Mouse (Mus musculus) cerebellum, postnatal 36 days (tissue): ENCODE data around the gene Acsbg1.
"Not testable (repeated sequence)": the region's sequence is repeated elsewhere in the genome, so short reads cannot be mapped to it uniquely, and the experiment has no call there.

Experiments used
- DNase-seq, 2 experiments: peaks; one replicate each; pipeline ENCODE4 v3.0.0; 2021 to 2022; ENCODE audit warnings: mixed read lengths in 2 of 2

Acsbg1 gene

DNA sequence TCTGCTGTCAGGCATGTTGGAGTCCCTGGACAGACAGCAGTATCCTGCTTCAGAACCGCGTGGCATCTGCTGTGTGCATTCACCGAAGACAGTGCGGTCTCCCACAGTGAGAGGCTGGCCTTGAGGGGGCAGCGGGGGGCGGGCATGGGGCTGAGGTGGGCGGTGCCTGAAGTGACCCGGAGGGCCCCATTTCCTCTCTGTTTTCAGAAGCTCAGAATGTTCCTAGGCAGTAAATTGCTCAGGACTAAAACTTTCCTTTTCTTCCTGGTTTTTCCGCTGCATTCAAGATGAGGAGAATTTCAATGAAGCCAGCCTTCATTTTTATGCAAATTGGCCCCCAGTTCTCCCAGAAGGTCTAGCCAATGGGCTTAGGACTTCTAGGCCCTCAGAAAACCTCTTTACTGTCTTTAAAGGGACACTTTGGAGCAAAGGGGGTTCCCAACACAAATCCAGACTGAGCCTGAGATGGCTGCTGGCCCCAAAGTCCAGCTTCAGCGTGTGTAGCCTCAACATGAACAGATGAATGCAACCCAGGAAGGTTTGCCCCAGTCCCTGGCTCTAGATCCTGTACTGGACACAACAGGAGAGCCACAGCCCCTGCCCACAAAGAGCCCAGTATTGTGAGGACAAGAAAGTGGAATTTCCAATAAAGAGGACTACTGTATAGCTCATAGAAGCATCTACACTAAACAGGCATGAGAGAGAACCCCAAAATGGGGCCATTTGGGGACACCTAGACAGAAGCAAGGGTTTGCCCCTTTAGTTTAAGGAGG lies at the start of gene Acsbg1:
TSS of gene Acsbg1 (minus strand) at position 266 of the 773 bp plus-strand sequence.
- DNase-seq: peak in 1 of 2 experiments; percentile 15

DNA sequence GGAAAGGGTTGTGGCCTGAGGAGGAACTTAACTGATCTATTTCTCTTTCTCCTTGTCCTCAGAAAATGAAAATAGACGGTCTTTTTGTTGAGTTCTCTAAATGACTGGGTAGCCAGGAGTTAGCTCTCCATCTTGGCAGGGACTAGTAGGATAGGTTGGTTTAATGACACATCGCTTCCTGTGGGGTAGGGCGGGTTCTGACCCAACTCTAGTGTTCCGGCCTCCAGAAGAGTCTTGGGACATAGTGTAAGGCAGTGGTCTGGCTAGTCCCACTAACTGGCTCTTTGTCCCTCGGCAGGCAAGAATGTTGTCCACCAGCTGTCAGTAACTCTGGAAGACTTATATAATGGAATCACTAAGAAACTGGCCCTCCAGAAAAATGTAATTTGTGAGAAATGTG lies 46.4 kb upstream of the Acsbg1 start:
- no peak for DNase-seq

DNA sequence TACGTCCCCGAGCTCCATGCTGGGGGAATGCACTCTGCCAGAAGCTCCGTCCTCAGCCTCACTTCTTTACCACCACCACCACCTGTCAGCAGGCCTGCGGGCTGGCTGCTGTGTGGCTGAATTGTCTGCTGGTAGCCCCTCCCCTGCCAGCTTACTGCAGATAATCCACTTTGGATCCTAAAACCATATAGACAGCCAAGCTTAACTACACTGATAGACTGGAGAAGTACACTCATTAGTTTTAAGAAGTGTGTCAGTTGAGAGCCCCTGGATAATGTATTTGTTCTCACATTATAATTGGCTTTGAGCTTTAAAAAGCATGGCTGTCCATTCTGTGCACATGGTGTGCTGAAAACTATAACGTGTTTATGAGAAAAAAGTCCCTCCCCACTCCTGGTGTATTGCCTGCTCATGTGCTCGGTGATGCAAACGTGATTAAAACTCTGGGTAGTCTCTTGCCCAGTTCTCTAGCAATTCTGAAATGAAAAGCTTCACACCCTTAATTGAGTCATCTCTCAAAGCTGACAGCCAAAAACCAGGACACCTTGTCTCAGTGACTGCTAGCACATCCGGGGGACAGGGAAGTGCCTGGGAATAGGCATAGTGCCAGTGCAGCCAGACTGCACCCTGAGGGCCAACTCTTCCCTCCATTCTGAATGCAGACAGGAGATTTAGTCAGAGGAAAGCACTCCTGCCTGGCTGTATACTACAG lies 45.8 kb upstream of the Acsbg1 start:
- DNase-seq: peak in 1 of 2 experiments; percentile 28

DNA sequence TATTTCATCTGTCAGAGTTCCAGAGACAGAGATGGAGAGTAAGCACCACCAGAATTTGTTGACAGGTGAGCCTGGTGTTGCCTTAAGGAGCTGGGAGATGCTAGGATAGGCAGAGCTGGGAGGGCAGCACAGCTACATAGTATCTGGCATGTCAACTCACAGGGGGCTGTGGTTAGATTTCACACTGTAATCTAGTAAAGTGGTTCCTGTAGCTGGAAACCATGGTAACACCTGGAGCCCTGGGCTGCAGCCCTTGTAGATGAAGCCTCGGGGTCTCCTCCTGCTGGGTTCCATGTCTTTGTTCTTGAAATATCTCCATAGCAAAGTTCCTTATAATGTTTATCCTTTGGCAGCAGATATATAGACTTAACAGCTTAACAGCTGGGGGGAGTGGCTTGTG lies 43.9 kb upstream of the Acsbg1 start:
- DNase-seq: no peak

DNA sequence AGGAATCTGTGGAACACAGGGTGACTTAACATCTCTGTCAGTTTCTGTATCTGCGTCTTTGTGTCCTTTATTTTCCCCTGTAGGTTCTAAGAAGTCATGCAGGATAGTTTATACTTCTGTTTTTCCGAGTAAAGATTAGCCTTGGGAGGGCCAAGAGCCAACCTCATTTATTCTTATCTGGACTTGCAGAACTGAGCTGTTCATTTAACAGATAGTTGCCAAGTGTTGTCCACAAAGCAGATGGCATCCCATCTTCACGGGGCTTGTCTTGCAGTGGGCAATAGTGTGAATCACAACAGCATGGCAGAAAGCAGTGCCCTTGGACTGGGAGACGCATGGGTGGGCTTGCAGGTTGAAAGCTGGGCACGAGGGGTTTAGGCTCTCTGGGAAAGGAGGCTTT lies 42.7 kb upstream of the Acsbg1 start:
- DNase-seq: no peak

DNA sequence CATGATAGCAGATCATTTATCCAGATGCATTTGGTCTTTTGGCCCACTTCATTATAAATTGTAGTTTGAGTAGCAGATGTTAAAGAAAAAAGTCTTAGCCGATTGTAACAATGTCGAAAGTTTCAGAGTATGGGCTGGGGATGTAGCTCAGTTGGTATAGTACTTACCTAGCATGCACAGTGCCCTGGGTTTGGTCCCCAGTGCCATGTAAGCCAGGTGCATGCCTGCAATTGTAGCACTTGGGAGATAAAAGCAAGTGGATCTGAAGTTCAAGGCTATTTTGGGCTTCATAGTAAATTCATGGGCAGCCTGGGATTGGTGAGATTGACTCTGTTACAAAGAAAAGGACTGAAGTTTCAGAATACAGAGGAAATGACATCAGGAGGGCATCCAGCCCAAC lies 40.9 kb upstream of the Acsbg1 start:
- DNase-seq: no peak

DNA sequence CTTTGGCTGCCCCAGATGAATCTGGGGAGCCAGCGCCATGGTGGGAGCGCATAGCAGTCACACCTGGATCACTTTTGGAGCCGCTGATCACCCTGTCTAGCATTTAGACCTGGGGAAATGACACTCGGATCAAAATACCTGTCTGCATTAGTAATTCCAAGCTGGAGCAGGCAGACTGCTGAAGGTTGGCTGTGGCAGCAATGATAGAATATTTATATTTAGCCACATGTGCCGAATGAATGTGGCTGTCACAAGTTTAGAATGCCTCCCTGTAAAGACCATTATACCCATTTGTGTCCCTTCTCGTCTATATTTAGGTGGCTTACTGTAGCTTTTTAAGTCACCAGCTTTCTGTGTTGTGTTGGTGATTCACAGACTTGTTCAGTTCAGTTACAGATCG lies 39.1 kb upstream of the Acsbg1 start:
- DNase-seq: no peak

DNA sequence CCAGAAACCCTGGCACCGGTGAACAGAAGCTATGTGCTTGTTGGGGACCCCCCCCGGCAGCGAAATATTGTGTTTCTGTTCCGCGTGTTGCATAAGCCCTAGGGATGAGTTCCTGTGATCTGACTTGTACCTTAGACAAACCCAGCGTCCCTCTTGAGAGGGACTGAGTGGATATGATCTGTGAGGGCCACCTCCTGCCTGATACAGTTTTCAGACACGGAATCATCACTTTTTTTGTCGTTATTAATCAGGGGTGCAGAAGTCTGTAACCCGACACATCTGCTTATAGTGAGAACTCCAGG lies 38.5 kb upstream of the Acsbg1 start:
- DNase-seq: peak in 1 of 2 experiments; percentile 52

DNA sequence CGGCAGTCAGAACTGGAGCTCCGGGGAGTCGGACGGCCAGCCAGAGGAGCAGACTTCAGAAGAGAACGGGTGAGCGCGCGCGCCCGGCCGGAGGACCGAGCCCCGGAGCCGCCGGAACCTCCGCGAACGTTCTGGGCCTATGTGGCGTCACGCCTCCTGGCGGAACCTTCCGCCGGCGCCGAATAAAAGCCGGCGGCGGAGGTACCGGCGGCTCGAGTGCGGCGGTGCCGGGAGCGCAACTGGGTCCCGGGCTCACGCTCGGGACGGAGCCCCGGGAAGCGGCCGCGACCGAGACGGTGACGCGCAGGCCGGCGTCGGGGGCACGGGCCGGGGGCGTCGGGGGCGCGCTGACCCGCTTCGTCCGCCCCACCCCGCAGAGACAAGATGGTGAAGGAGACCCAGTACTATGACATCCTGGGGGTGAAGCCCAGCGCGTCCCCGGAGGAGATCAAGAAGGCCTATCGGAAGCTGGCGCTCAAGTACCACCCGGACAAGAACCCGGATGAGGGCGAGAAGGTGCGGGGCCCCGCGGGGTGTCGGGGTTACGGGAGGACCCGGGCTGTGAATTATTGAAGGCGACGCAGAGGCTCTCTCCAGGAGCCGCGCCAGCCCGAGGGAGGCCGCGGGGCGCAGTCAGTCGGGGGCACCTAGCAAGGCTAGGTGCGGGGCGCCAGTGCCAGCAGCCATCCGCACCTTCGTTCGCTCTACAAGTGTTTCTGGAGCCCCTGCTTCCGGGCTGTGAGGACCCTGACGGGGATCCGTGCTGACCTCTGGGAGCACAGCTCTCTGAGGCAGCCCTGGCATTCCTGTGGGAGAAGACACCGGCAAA lies 37.9 kb upstream of the Acsbg1 start:
- peak; percentile 78 to 79 for DNase-seq

DNA sequence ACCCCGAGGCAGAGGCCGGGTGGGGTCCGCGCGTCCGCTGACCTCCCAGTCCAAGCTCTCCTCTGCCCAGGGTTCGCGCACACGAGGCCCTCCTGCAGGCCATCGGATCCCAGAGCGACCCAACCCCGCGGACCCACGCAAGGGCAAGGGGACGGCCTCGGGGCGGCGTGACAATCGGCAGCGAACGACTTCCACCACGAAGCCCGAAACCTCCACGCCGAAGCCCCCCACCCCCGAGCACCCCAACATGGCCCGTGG lies 37.3 kb upstream of the Acsbg1 start:
- no peak for DNase-seq

DNA sequence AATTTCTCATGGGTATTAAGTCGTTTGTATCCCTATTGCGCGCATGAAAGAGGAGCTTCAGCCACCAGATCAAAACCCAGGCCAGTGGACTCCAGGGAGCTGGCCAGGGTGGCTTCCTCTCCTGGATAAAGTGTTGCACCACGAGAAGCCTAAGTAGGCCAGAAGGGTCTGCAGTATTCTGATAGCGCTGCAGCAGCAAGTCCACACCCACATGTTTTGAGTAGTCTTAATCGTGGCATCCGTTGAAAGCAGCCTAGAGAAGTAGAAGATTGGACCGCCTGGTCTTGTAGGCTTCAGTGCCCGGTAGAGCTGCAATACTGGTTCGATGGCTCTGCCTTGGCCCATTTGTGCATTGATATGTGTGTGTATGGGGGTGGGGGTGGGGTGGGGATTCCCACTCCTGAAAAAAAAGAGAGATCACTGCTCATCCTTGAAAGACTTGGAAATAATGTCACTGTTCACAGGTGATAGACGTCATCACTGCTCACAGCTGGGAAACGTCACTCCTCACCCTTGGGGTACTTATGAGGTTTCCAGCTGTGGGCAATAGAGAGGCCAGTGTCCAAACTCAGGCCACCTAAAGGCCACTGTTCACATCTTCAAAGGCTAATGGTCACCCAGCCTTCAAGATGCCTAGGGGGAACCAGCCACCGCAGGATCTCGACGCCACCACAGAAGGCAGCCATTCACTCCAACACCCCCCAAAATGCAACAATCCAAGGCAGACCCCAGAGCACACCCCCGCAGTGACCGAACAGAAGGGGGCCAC lies 36.8 kb upstream of the Acsbg1 start, which contains the start of gene Dnaja4:
TSS of gene Dnaja4 (plus strand) at position 556 of the 769 bp plus-strand sequence.
- DNase-seq: no peak

DNA sequence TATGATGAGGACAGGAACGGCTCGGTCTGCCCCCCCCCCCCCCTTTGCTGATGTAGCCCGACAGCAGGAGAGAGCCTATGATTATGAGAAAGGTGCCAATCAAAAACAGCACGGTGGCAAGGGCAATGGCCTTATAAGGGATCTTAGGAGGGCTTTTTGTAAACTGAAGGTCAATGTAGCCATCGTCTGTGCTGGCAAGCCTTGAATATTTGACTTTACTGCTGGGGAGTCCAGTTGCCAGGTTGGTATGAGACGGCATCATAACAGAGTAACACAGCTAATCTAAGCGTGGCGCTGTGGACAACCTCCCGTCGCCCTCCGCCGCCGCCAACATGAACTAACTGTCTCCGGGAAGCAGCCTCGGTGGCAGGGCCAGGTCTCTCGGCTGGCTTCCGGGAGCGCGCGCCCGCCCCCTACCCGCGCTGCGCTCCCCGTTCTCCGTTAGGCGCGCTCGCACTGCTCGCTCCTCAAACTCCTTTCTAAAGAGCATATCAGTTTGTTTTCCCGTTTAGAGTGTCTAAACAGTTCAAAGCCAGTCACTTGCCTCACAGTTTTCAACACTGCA lies 29.7 kb upstream of the Acsbg1 start:
- DNase-seq: peak; percentile 19 to 26

DNA sequence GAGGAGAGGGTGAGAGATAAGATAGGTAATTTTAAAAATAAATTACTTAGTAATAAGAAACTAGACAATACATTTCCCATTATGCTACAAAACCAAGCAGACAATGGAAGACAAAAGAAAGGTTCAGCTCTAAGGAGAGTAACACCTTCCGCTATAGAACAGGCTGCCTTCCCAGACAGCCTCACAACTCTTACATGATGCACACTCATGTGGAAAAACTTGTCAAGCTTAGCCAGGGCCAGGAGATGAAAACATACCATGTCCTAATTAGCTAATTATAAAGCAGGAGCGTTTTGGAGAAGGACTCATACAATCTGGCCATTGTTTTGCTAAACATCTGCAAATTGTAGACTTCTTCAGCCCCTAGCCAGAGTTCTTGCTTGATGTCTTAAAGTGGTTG lies 29.0 kb upstream of the Acsbg1 start:
- not testable (repeated sequence) for DNase-seq

DNA sequence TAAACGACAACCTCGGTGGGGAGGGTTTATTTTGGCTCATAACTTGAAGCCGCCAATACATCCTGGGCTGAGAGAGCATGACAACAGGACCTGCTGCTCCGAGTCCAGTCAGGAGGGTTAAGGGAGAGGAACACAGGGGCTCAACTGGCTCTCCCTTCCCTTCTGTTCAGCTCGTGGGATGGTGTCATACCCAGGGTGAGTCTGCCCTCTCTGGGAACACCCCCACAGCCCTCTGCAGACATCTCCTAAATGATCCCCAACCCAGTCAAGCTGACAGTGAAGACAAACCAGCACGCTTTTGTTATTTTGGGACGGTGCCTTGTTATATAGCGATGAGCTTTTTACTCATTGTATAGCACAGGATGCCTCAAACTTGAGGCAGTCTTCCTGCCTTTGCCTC lies 27.8 kb upstream of the Acsbg1 start:
- DNase-seq: no peak

DNA sequence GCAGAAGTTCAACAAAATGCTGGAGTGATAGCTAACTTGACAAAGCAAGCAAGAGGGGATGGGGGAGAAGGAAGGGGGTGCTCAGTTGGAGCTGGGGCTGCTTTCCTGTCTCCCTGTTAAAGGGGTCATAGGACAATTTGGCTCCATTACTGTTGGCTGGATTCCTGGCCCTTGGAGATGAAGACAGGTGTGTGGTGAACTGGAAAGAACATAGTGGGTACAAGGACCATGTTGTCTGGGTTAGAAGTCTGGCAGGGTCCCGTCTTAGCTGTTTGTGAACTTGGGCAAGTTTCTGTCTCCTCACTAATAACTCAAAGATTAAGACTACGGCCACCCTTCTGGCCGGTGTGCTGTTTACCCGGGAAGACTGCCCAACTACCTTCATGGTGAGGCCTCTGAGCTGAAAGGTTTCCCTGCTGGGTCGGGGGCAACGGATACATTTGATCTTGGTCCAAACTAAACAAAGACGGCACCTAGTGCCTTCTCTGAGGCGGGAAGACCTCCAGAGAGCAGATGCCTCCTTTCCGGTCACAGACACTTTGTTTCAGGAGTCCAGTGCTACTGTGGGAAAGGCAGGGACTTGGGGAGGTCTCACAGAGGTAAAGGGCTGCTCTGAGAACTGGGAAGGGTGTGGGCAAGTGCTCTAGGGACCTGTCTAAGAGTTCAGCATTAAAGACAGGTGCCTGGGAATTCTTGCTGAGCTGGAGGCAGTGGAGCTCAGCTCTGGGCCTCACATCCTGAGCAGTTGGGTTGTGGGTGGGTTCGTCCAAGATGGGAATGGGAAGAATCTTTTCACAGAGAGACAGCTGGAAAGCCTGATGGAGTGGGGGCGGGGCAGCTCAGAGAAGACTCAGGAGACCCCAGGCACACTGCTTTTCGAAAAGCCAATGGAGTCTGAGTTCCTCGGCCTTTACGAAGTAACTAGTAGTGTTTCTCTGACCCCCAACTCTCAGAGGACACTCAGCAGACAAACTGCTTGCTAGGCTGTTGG lies 25.9 kb upstream of the Acsbg1 start:
- no peak for DNase-seq

DNA sequence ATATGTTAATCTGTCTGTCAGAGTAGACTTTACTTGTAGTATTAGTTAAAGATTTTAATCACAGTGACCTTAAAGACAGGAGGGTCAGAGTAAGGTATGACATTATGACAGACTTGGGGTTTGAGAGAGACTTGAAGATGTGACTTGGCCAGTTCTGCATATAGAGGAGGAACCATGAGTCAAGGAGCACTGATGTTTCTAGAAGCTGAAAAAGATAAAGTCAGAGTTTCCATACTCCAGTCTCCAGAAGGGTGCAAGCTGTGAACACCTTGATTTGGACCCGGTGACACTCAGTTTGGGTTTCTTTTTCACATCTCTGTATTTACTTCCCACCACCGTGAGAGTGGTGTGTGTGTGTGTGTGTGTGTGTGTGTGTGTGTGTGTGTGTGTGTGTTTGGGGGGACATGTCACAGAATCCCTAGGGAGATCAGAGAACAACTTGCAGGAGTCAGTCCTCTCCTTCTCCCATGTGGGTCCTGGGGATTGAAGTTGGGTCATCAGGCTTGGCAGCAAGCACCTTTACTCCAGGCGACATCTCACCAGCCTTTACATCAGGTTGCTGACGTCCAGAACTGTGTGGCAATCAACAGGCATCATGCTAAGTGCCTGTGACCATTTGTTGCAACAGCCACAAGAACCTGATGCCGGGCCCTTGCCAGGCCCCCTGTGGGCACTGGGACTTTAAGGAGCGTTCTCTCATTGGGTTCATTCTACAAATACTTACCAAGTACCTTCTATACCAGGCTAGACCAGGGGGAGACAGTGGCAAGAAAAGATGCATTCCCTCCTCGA lies 22.3 kb upstream of the Acsbg1 start:
- DNase-seq: no peak

DNA sequence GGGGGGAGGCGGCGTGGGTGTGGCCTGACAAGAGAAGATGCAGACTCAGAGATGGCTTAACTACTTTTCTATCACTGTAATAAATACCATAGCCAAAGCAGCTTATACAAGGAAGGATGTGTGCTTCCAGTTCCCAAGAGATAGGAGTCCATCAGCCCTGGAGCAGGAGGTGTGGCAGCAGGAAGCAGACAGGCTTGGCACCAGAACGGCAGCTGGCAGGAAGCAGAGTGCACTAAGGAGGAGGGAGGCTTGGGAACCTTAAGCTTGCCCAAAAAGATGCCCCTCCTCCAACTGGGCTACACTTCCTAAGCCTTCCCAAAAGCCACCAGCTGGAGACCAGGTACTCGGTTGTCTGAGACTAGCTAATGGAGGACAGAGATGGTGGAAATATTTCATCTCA lies 21.2 kb upstream of the Acsbg1 start:
- peak; percentile 53 to 69 for DNase-seq

DNA sequence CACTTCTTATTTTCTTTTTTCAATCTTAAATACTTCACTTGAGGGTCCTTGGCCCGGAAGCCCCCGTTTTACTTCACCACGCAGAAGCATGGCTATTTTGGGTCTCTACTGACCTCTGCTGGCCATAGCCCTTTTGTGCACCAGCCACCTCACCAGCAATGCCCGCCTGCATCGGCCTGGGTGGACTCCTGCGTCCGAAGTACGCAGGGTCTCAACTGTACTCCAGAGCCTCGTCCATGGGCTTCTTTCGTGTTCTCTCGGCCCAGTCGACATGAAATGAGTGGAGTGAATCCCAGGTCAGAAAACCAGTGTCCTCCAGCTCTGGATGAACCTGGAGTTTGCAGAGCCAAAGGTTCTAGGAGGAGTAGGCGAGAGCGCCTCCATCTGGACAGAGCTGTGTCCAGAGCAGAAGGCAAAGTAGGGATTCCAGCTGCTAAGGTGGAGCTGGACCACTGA lies 14.9 kb upstream of the Acsbg1 start:
- DNase-seq: peak; percentile 79 to 86

DNA sequence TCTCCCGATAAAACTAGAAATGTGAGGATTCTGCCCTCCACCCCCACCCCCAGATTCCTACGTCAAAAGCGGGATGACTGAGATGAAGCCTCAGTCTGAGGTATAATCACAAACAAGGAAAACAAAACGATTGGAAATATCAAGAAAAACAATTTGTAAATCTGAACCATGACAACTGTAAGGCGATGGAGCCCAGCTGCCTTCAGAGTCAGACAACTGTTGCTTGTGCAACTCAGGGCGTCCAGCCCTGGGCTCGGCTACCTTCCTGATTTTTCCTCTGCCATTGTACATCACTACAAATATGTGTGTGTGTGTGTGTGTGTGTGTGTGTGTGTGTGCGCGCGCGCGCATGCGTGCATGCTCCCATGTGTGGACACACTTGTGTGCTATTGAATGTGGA lies 12.2 kb upstream of the Acsbg1 start:
- no peak for DNase-seq

DNA sequence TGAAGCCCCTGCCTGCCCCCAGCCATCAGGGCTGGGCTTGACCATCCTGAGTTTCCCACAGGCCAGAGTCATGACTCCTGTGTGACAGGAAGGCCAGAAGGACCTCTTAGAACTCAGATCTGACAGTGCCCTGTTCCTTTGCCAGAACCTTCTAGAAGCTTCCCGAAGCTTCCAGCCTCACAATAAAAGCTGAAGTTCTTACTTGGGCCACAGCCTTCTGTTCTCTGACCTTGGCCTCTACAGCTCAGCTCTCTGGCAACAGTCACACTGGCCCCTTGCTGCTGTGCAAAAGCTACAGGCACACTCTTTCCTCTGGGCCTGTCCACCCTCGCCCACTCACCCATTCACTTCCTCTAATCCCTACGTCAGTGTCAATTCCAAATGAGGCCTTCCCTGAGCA lies 10.3 kb upstream of the Acsbg1 start:
- DNase-seq: no peak

DNA sequence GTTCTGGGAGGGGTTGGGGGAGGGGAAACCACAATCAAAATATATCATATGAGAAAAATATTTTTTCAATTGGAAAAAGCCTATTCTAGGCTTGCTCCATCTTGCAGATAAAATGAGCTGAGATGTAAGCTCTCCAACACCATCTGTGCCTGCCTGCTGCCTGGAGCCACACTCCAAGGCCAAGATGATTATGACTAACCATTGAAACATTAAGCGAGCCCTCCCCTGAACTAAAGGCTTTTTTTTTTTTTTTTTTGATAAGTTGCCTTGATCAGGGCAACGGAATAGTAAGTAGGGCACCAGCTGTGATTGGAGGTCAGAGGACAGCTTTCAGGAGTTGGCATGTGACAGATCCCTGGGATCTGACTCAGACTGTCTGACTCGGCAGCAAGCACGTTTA lies 6.8 kb upstream of the Acsbg1 start:
- DNase-seq: peak; percentile 41 to 52
